Mouse (Mus musculus): ENCODE measurements around the gene Tank.

Gene Tank

GRCm38 (mm10) chr2:61578433-61578832 lies at the start of gene Tank:
Gene Tank (plus strand): TSS chr2:61578585.
- DNase-seq (ENCODE audit: low spot score in 2 of 2): peak in 1 of 2 experiments; percentile 17

- no peak for DNase-seq (ENCODE audit: low spot score in 2 of 2)
Measured at GRCm38 (mm10) chr2:61532326-61532725, 46.1 kb upstream of the Tank start.

GRCm38 (mm10) chr2:61533131-61533530 lies 45.3 kb upstream of the Tank start:
- no peak for DNase-seq (ENCODE audit: low spot score in 2 of 2)

GRCm38 (mm10) chr2:61536901-61537300 lies 41.5 kb upstream of the Tank start:
- no peak for DNase-seq (ENCODE audit: low spot score in 2 of 2)

GRCm38 (mm10) chr2:61539378-61539777 lies 39.0 kb upstream of the Tank start:
- no peak for DNase-seq (ENCODE audit: low spot score in 2 of 2)

GRCm38 (mm10) chr2:61542426-61542825 lies 36.0 kb upstream of the Tank start:
- no peak for DNase-seq (ENCODE audit: low spot score in 2 of 2)

- no peak for DNase-seq (ENCODE audit: low spot score in 2 of 2)
Measured at GRCm38 (mm10) chr2:61545666-61546065, 32.7 kb upstream of the Tank start.

- DNase-seq (ENCODE audit: low spot score in 2 of 2): no peak
Measured at GRCm38 (mm10) chr2:61548021-61548420, 30.4 kb upstream of the Tank start.

GRCm38 (mm10) chr2:61551680-61552079 lies 26.7 kb upstream of the Tank start:
- no peak for DNase-seq (ENCODE audit: low spot score in 2 of 2)

GRCm38 (mm10) chr2:61555367-61555766 lies 23.0 kb upstream of the Tank start:
- DNase-seq (ENCODE audit: low spot score in 2 of 2): no peak

GRCm38 (mm10) chr2:61555825-61556224 lies 22.6 kb upstream of the Tank start:
- no peak for DNase-seq (ENCODE audit: low spot score in 2 of 2)

- no peak for DNase-seq (ENCODE audit: low spot score in 2 of 2)
Measured at GRCm38 (mm10) chr2:61556639-61557038, 21.7 kb upstream of the Tank start.

GRCm38 (mm10) chr2:61557848-61558471 lies 20.4 kb upstream of the Tank start:
- no peak for DNase-seq (ENCODE audit: low spot score in 2 of 2)

- DNase-seq (ENCODE audit: low spot score in 2 of 2): no peak
Measured at GRCm38 (mm10) chr2:61561058-61561457, 17.3 kb upstream of the Tank start.

GRCm38 (mm10) chr2:61563202-61563601 lies 15.2 kb upstream of the Tank start:
- no peak for DNase-seq (ENCODE audit: low spot score in 2 of 2)

GRCm38 (mm10) chr2:61567045-61567783 lies 11.2 kb upstream of the Tank start:
- peak in 1 of 2 experiments; percentile 15 for DNase-seq (ENCODE audit: low spot score in 2 of 2)

GRCm38 (mm10) chr2:61569181-61569580 lies 9.2 kb upstream of the Tank start:
- no peak for DNase-seq (ENCODE audit: low spot score in 2 of 2)

GRCm38 (mm10) chr2:61571343-61571955 lies 6.9 kb upstream of the Tank start:
- no peak for DNase-seq (ENCODE audit: low spot score in 2 of 2)

- DNase-seq (ENCODE audit: low spot score in 2 of 2): no peak
Measured at GRCm38 (mm10) chr2:61576497-61576896, 1.9 kb upstream of the Tank start.

GRCm38 (mm10) chr2:61576928-61577695 lies 1.3 kb upstream of the Tank start:
- no peak for DNase-seq (ENCODE audit: low spot score in 2 of 2)

- no peak for DNase-seq (ENCODE audit: low spot score in 2 of 2)
Measured at GRCm38 (mm10) chr2:61577696-61578062, 706 bp upstream of the Tank start.

- DNase-seq (ENCODE audit: low spot score in 2 of 2): no peak
Measured at GRCm38 (mm10) chr2:61579501-61579990, 1.2 kb downstream of the Tank start.
